In genomic region chr14:46076738-46077137, GRCm38 (mm10) we compare ENCODE assay signal across 14 mouse cellular contexts.
DNase-seq lines count a peak whose midpoint lies in the region; ATAC-seq and TF ChIP-seq lines count a peak whose summit lies in the region.
"Had no signal": no experiment of that assay in that cellular context is flagged by ENCODE, and none has a peak within 500 bp of the region (broad histone marks: within the 10 kb centered on the region; RNA-seq: fewer than 3 reads in every experiment).

No protein-coding gene starts in this region.

- no peaks in the 10 kb centered on the region for H3K36me3 ChIP-seq in kidney, adult 2 months (ENCODE audit: control insufficient read depth, insufficient read depth, low read length)
- H3K36me3 ChIP-seq in midbrain, postnatal 0 days (ENCODE audit: insufficient read depth, low read length), result no peaks in the 10 kb centered on the region
- H3K36me3 ChIP-seq in midbrain, embryonic 10.5 days, result no peaks in the 10 kb centered on the region
- H3K36me3 ChIP-seq in limb, embryonic 11.5 days (ENCODE audit: control insufficient read depth, insufficient read depth, low read length), result no peaks in the 10 kb centered on the region
- H3K36me3 ChIP-seq: hindbrain, embryonic 12.5 days; lung, embryonic 15.5 days; stomach, embryonic 15.5 days had no signal

- H3K27me3 ChIP-seq in kidney, adult 2 months (replicated peaks; ENCODE audit: control insufficient read depth, insufficient read depth, low read length), result no peaks in the 10 kb centered on the region
- H3K27me3 ChIP-seq in midbrain, postnatal 0 days (ENCODE audit: insufficient read depth, low read length), result no peaks in the 10 kb centered on the region
- H3K27me3 ChIP-seq in midbrain, embryonic 10.5 days (ENCODE audit: low read depth, poor library complexity, severe bottlenecking), result no peaks in the 10 kb centered on the region
- no peaks in the 10 kb centered on the region for H3K27me3 ChIP-seq in limb, embryonic 11.5 days (ENCODE audit: control insufficient read depth, insufficient read depth, low read length)
- H3K27me3 ChIP-seq: hindbrain, embryonic 12.5 days; lung, embryonic 15.5 days; stomach, embryonic 15.5 days had no signal

- no peaks in the 10 kb centered on the region for H3K4me1 ChIP-seq in kidney, adult 2 months (ENCODE audit: control insufficient read depth, insufficient read depth, low read length)
- H3K4me1 ChIP-seq in midbrain, postnatal 0 days (ENCODE audit: insufficient read depth, low read length), result no peaks in the 10 kb centered on the region
- no peaks in the 10 kb centered on the region for H3K4me1 ChIP-seq in midbrain, embryonic 10.5 days
- no peaks in the 10 kb centered on the region for H3K4me1 ChIP-seq in limb, embryonic 11.5 days (ENCODE audit: control insufficient read depth, insufficient read depth, low read length)
- H3K4me1 ChIP-seq: hindbrain, embryonic 12.5 days; stomach, embryonic 15.5 days had no signal

- no peak overlapping the region for H3K4me3 ChIP-seq in kidney, adult 2 months (ENCODE audit: insufficient read depth, low read depth, low read length)
- H3K4me3 ChIP-seq in midbrain, postnatal 0 days (ENCODE audit: low read depth, low read length), result no peak overlapping the region
- H3K4me3 ChIP-seq in midbrain, embryonic 10.5 days, result no peak overlapping the region
- H3K4me3 ChIP-seq in limb, embryonic 11.5 days (ENCODE audit: low read depth, low read length), result no peak overlapping the region
- H3K4me3 ChIP-seq: erythroblast, embryonic 14.5 days; hindbrain, embryonic 12.5 days; lung, embryonic 15.5 days; myocyte; stomach, embryonic 15.5 days had no signal

- no peaks in the 10 kb centered on the region for H3K9me3 ChIP-seq in midbrain, postnatal 0 days (ENCODE audit: low read length)
- no peaks in the 10 kb centered on the region for H3K9me3 ChIP-seq in midbrain, embryonic 10.5 days (replicated peaks)
- no peaks in the 10 kb centered on the region for H3K9me3 ChIP-seq in limb, embryonic 11.5 days (ENCODE audit: control insufficient read depth, low read length)
- H3K9me3 ChIP-seq: lung, embryonic 15.5 days; stomach, embryonic 15.5 days had no signal

- no peak for TF ChIP-seq POLR2A in kidney, adult 2 months (IDR thresholded peaks at IDR 0.05; ENCODE audit: low read depth, low read length)

- TF ChIP-seq CTCF in kidney, adult 2 months (conservative IDR thresholded peaks at IDR 0.05; ENCODE audit: insufficient read depth, insufficient read length, low read depth, low read length), result peak; percentile 34; the same call in 1 of the 2 replicates
- peak; percentile 35 for TF ChIP-seq CTCF in midbrain, postnatal 0 days (IDR thresholded peaks at IDR 0.05)

- peak; percentile 23 for DNase-seq in adrenal gland, postnatal 14 days
- no peak for DNase-seq in adrenal gland, adult 18-20 months (ENCODE audit: low spot score in 2 of 2)
- peak; percentile 20 for DNase-seq in kidney, adult 2 months
- DNase-seq in kidney, adult 11 months, result no peak
- DNase-seq in midbrain, postnatal 0 days (ENCODE audit: low spot score), result no peak
- DNase-seq in midbrain, embryonic 10.5 days (ENCODE audit: low spot score), result no peak
- DNase-seq in limb, embryonic 11.5 days (ENCODE audit: low spot score), result peak; percentile 38
- no peak for DNase-seq in left cerebral cortex, postnatal 36 days (ENCODE audit: low spot score in 2 of 2)
- DNase-seq: cerebellum, adult 8-10 months had no signal

- ATAC-seq in midbrain, postnatal 0 days (ENCODE audit: low FRiP score), result no peak
- no peak for ATAC-seq in limb, embryonic 11.5 days (ENCODE audit: insufficient number of reproducible peaks, low FRiP score, low TSS enrichment, low read depth)

- 69% methylated on average over 2 of the region's 2 CpGs for WGBS in kidney, adult 2 months
- WGBS in midbrain, postnatal 0 days, result 77% methylated on average over 2 of the region's 2 CpGs
- 97% methylated on average over 2 of the region's 2 CpGs for WGBS in midbrain, embryonic 10.5 days
- WGBS in limb, embryonic 11.5 days, result 94% methylated on average over 2 of the region's 2 CpGs

- intact Hi-C loops in left cerebral cortex, postnatal 36 days (cut with DNase I), result loop anchor here (10.0 kb wide), 1 partner anchor 488 kb away; no protein-coding TSS in a partner anchor

- H3K27ac ChIP-seq in kidney, adult 2 months (ENCODE audit: insufficient read depth, low read depth, low read length), result no peak overlapping the region
- no peak overlapping the region for H3K27ac ChIP-seq in midbrain, postnatal 0 days (ENCODE audit: low read depth, low read length)
- H3K27ac ChIP-seq in midbrain, embryonic 10.5 days (replicated peaks), result no peak overlapping the region
- no peak overlapping the region for H3K27ac ChIP-seq in limb, embryonic 11.5 days (replicated peaks; ENCODE audit: low read depth, low read length)
- H3K27ac ChIP-seq: hindbrain, embryonic 12.5 days; lung, embryonic 15.5 days; stomach, embryonic 15.5 days had no signal

- no peak overlapping the region for H3K4me2 ChIP-seq in midbrain, postnatal 0 days (ENCODE audit: low read depth, low read length, poor library complexity, severe bottlenecking)
- H3K4me2 ChIP-seq in limb, embryonic 11.5 days (ENCODE audit: low read depth, severe bottlenecking), result no peak overlapping the region
- H3K4me2 ChIP-seq: hindbrain, embryonic 12.5 days; lung, embryonic 15.5 days; stomach, embryonic 15.5 days had no signal

- H3K9ac ChIP-seq in midbrain, postnatal 0 days (replicated peaks; ENCODE audit: low read length, poor library complexity, severe bottlenecking), result no peak overlapping the region
- H3K9ac ChIP-seq in limb, embryonic 11.5 days (ENCODE audit: low read length), result no peak overlapping the region
- H3K9ac ChIP-seq: hindbrain, embryonic 12.5 days; lung, embryonic 15.5 days; stomach, embryonic 15.5 days had no signal

Comparison
In these comparisons a context has a peak if more than half of its experiments do, and no peak if none do; other contexts are left out.
1. DNase-seq: peak in adrenal gland, postnatal 14 days (single experiment), kidney, adult 2 months (single experiment) and limb, embryonic 11.5 days (single experiment); none in adrenal gland, adult 18-20 months (0 of 2), kidney, adult 11 months (single experiment), midbrain, postnatal 0 days (single experiment), midbrain, embryonic 10.5 days (single experiment) and left cerebral cortex, postnatal 36 days (0 of 2).